Mouse (Mus musculus) MN1 (cell line): ENCODE data around the gene Inka2.
A peak's percentile ranks its signal among the peaks of the same experiment; 100 is the strongest.

Source experiments
- DNase-seq: peaks from one replicate; pipeline ENCODE4 v3.0.0-alpha.2; 2016; ENCODE audit warnings: low spot score

Gene Inka2

DNA sequence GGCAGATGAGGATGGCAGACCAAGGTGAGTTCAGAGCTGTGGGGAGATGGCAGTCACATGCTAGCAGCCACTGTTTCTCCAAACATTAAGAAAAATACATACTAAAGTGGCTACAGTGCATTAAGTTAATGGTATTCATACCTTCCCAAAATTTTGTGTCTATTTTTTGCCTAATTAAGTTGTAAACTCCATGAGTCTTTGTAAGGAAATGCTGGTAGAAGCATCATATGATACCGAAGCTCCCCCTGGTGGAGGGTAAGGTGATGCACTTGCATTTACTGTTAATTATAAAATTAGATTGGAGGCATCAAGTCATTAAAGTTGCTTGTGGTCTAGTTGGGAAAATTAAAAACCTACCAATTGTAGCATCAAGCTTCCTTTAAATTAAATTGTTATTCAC lies 21.6 kb downstream of the Inka2 start:
- peak; percentile 67 for DNase-seq

DNA sequence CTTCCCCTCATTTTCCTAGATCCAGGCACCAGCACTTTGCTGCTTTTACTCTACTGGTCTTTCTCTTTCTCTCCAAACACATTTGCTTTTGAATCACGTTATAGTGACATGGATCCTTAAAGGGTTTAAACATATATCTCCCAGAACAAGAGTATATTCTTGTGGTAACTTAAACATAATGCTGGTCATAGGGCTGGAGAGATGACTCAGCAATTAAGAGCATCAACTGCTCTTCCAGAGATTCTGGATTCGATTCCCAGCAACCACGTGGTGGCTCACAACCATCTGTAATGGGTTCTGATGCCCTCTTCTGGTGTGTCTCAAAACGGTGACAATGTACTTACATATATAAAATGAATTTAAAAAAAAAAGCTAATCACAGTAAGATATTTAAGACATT lies 28.0 kb downstream of the Inka2 start:
- no peak for DNase-seq

DNA sequence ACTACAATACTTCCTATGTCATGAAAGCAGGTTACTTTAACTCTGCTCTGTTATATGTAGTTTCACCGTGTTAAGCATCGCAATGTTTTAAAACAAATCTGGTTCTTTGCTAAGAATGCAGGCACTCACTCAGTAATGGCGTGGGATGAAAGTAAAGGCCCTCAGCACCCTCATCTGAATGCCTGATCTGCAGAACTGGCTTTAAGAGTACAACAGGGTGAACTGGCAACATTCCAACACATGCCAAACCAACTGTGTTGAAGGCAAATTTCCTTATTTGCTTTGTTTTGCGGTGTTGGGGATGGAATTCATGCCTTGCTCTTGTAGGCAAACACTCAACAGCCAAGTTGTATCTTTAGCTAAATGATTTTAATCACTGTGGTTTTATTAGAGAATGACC lies 29.1 kb downstream of the Inka2 start:
- DNase-seq, result no peak

- no peak for DNase-seq
Measured at GRCm38 (mm10) chr3:105735285-105735684, 30.9 kb downstream of the Inka2 start.

- no peak for DNase-seq
Measured at GRCm38 (mm10) chr3:105736148-105736547, 31.7 kb downstream of the Inka2 start.

GRCm38 (mm10) chr3:105737070-105737469 lies 32.7 kb downstream of the Inka2 start:
- DNase-seq, result no peak

DNA sequence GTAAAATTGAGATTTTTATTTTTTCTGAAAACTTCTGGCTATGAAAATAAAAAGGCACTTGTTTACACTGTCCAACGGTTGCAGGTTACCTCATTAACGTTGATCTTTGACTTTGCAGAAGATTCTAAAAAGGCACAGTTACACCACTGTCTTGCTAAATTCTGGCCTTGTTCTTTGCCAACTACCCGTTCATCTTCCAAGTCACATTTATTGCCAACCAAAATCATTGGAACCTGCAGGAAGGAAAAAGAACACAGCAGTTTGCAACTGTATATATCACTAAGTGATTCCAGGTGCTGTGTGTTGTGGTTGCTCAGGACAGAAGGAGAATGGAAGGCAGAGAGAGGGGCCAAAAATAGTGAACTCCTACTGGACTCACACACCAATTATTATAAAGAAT lies 33.3 kb downstream of the Inka2 start:
- no peak for DNase-seq

DNA sequence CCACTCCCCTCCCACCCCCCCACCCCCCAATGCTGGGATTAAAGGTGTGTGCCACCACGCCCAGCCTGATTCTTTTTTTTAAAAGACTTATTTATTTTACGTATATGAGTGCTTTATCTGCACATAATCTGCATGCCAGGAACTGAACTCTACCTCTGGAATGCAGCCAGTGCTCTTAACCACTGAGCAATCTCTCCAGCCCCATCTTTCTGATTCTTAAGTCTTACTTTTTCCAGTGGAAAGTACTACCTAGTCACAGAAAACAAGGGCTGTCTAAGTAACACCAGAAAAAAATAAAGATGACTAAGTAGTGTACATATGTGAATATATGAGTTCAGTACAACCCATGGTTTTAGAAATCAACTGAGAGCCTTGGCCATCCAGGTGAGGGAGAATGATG lies 42.1 kb downstream of the Inka2 start:
- no peak for DNase-seq

- no peak for DNase-seq
Measured at GRCm38 (mm10) chr3:105750810-105751209, 46.4 kb downstream of the Inka2 start.

DNA sequence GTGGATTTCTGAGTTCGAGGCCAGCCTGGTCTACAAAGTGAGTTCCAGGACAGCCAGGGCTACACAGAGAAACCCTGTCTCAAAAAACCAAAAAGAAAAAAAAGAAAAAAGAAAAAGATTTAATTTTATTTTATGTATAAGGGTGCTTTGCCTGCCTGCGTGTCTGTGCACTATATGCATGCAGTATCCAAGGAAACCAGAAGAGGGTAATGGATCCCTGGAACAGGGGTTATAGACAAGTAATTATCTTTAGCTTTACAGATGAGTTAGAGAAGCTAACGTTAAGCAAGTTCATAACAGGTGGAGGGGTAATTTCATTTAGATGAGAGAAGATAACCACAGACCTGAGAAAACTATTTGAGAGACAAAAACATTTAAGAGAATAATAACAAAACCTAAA lies 49.8 kb downstream of the Inka2 start:
- no peak for DNase-seq

- no peak for DNase-seq
Measured at GRCm38 (mm10) chr3:105755123-105755522, 50.7 kb downstream of the Inka2 start.

- DNase-seq, result no peak
Measured at GRCm38 (mm10) chr3:105756505-105756904, 52.1 kb downstream of the Inka2 start.

GRCm38 (mm10) chr3:105757323-105758083 lies 53.1 kb downstream of the Inka2 start:
- no peak for DNase-seq

GRCm38 (mm10) chr3:105758098-105758497 lies 53.7 kb downstream of the Inka2 start:
- DNase-seq, result no peak

DNA sequence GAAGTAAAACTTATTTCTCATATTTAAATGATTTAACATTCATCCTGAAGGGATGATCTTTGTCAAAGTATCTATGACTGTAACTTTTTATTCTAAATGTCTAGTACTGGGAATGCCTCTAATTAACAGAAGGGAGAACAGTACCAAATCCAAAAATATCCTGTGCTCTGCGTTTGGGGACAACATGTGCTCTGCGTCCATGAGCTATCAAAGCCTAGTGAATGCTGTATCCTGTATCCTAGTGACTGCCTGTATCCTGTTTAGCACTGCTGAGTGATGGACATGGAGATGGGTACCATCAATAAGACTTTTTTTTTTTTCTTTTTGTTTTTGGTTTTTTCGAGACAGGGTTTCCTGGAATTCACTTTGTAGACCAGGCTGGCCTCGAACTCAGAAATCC lies 54.3 kb downstream of the Inka2 start:
- no peak for DNase-seq

DNA sequence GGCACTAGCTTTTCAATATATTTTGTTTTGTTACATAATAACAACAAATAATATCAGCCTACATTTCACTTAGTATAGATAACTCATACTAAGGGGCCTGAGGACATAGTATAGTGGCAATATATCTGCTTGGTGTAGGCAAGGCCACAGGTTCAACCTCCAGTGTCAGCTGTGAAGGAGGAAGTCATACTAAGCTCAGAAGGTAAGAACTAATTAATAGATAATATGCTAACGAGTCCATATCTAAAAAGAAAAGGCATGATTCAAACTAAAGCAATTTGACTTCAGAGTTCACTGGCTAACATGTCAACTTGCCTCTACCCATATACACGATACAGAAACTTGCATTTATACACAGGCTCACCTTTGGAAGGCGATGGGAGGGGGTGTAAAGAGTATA lies 55.7 kb downstream of the Inka2 start:
- no peak for DNase-seq

DNA sequence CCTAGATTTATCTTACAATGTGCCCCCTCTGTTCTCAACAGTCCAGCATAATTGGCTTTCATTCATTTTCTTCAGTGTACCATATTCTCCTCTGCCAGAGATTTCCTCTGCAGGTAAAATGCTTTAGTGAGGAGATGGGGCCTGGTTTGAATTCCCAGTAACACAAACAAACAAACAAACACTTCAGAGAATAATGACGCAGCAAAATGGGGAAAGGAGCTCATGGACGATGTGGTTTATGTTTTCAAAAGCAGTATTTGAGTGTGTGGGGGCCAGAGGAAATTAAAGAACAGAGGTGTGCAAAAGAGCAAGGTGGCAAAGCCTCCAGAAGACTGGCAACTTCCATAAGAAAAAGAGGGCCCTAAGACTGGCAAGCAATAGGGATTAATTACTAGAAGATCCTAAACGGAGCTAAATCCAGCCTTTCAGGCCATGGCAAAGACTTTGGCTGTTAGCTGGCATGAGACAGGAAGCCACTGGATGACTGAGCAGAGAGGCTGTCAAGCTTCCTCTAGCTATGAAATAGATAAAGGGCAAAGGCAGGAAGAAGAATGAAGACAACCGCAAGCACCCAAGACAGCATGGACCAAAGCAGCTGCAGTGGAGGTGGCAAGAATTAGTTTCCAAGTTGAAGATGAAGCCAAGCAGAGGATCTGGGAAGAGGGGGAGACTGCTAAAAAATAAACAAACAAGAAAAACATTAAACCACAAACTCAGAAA lies 58.9 kb downstream of the Inka2 start:
- DNase-seq, result no peak

DNA sequence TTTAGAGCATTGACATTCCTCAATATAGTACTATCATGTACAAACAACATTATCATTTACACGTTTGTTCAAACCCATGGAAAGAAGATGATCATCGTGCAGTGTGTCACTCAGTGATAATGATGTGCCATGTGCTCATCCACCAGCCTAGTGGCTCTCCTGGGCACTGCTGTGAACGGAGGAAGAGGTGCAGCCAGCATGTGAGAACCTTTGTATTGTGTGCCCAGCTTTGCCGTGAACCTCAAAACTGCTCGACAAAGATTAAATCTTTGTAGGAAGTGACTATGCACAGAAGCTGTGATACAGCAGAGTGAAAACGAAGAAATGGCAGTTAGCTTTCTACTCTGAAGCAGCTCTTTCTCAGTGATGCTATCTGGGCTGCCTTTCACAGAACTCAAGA lies 64.1 kb downstream of the Inka2 start:
- DNase-seq, result no peak

GRCm38 (mm10) chr3:105769380-105769779 lies 65.0 kb downstream of the Inka2 start:
- DNase-seq, result no peak
